Mouse (Mus musculus): ENCODE results near the gene Usp33. TPM values are rescaled to one million over a fixed set of nuclear protein-coding genes. Genes with fewer than 3 reads are reported as not detected.
A peak's percentile ranks its signal among the peaks of the same experiment; 100 is the strongest.

Usp33 gene
- total and polyA plus RNA-seq, 3 experiments = 38.3 to 54.7 (median 48.9) TPM

- peak; percentile 61; the same call in 1 of the 2 replicates for TF ChIP-seq IRF4 (IDR thresholded peaks at IDR 0.05; ENCODE audit: low read depth, low read length)
- peak; percentile 74 for TF ChIP-seq RCOR1 (conservative IDR thresholded peaks at IDR 0.05; ENCODE audit: low read depth, low read length)
- TF ChIP-seq RAD21 (IDR thresholded peaks at IDR 0.05; ENCODE audit: low read depth, low read length) = no peak; the same call in 1 of the 2 replicates
- TF ChIP-seq ELF1 (IDR thresholded peaks at IDR 0.05; ENCODE audit: low read depth, low read length) = peak; percentile 89
- TF ChIP-seq E2F4 (IDR thresholded peaks at IDR 0.05; ENCODE audit: insufficient replicate concordance, low read depth, low read length) = no peak
- no peak for TF ChIP-seq USF2 (conservative IDR thresholded peaks at IDR 0.05; ENCODE audit: low read depth, low read length)
- TF ChIP-seq TBP (conservative IDR thresholded peaks at IDR 0.05; ENCODE audit: low read depth, low read length) = peak; percentile 56; the same call in 1 of the 2 replicates
- TF ChIP-seq MAZ (IDR thresholded peaks at IDR 0.05; ENCODE audit: low read depth, low read length) = peak; percentile 92
- TF ChIP-seq NELFE (IDR thresholded peaks at IDR 0.05; ENCODE audit: low read depth, low read length) = peak; percentile 95
- TF ChIP-seq EP300 (IDR thresholded peaks at IDR 0.05; ENCODE audit: low read length) = no peak
- peak; percentile 98 for TF ChIP-seq HCFC1 (IDR thresholded peaks at IDR 0.05; ENCODE audit: low read depth, low read length)
- TF ChIP-seq UBTF (IDR thresholded peaks at IDR 0.05; ENCODE audit: low read depth, low read length) = peak; percentile 91; the same call in 1 of the 2 replicates
- TF ChIP-seq POLR2A (IDR thresholded peaks at IDR 0.05; ENCODE audit: low read depth, low read length) = peak; percentile 88
- peak; percentile 74; the same call in 1 of the 2 replicates for TF ChIP-seq GABPA (IDR thresholded peaks at IDR 0.05; ENCODE audit: insufficient replicate concordance, low read depth, low read length)
Observed at GRCm38 (mm10) chr3:152339862-152340557, 6.3 kb upstream of the Usp33 start, which contains the start of gene Miga1 (continued).

GRCm38 (mm10) chr3:152342961-152343517, 3.2 kb upstream of the Usp33 start:
- H3K79me2 ChIP-seq (replicated peaks; ENCODE audit: control insufficient read depth, extremely low read depth, insufficient read depth, poor library complexity, severe bottlenecking) = peaks cover 32% of the 10 kb centered on the region
- no peak overlapping the region for H3K9ac ChIP-seq (ENCODE audit: insufficient read depth, low read depth)
- H3K4me1 ChIP-seq (ENCODE audit: control insufficient read depth in 1 of 2, insufficient read depth in 2 of 2) = peaks cover 7 to 30% of the 10 kb centered on the region in 2 experiments; a peak in 3 of 4 replicates
- in situ Hi-C loops (cut with MboI; ENCODE audit: low pct_ligation_motif_present, low pct_unique_long_range_greater_than_20kb, low sequenced_read_pairs) (no loop called here), dilution Hi-C loops (cut with MboI; ENCODE audit: extremely low pct_ligation_motif_present, extremely low pct_unique_long_range_greater_than_20kb, low sequenced_read_pairs) (no loop called here)
- TF ChIP-seq SIN3A (IDR thresholded peaks at IDR 0.05; ENCODE audit: low read length) = no peak
- TF ChIP-seq CTCF (conservative IDR thresholded peaks at IDR 0.05 in 1 of 2, IDR thresholded peaks at IDR 0.05 in 1 of 2; ENCODE audit: low read depth in 2 of 2, low read length in 2 of 2) = no peak
- TF ChIP-seq USF2 (conservative IDR thresholded peaks at IDR 0.05; ENCODE audit: low read depth, low read length) = no peak
- no peak for TF ChIP-seq BHLHE40 (IDR thresholded peaks at IDR 0.05; ENCODE audit: low read depth, low read length)
- no peak for TF ChIP-seq MAX (IDR thresholded peaks at IDR 0.05; ENCODE audit: low read length)
- TF ChIP-seq MYC (IDR thresholded peaks at IDR 0.05; ENCODE audit: low read depth, low read length) = no peak
- no peak for TF ChIP-seq JUND (conservative IDR thresholded peaks at IDR 0.05; ENCODE audit: low read depth, low read length)
- no peak for TF ChIP-seq POLR2AphosphoS2 (IDR thresholded peaks at IDR 0.05; ENCODE audit: low read depth, low read length)
- TF ChIP-seq KAT2A (IDR thresholded peaks at IDR 0.05; ENCODE audit: insufficient replicate concordance, low read length) = no peak
- no peak for TF ChIP-seq IRF4 (IDR thresholded peaks at IDR 0.05; ENCODE audit: low read depth, low read length)
- TF ChIP-seq RCOR1 (conservative IDR thresholded peaks at IDR 0.05; ENCODE audit: low read depth, low read length) = no peak
- TF ChIP-seq ELF1 (IDR thresholded peaks at IDR 0.05; ENCODE audit: low read depth, low read length) = no peak
- no peak for TF ChIP-seq ETS1 (conservative IDR thresholded peaks at IDR 0.05; ENCODE audit: low read depth, low read length)
- no peak for TF ChIP-seq GABPA (IDR thresholded peaks at IDR 0.05; ENCODE audit: insufficient replicate concordance, low read depth, low read length)
- TF ChIP-seq NELFE (IDR thresholded peaks at IDR 0.05; ENCODE audit: low read depth, low read length) = no peak
- no peaks in the 10 kb centered on the region for H3K9me3 ChIP-seq (replicated peaks; ENCODE audit: low read length)
- no peak overlapping the region for H3K27ac ChIP-seq (ENCODE audit: insufficient read depth, low read depth)
- H3K36me3 ChIP-seq (replicated peaks in 1 of 2; ENCODE audit: control insufficient read depth in 1 of 2, insufficient read depth in 1 of 2, low read length in 1 of 2) = peaks cover 0 to 4% of the 10 kb centered on the region in 2 experiments
- H3K27me3 ChIP-seq (replicated peaks) = no peaks in the 10 kb centered on the region
- H3K4me3 ChIP-seq (replicated peaks in 1 of 3; ENCODE audit: low read depth in 2 of 3, low read length in 2 of 3, poor library complexity in 1 of 3) = no peak overlapping the region
- DNase-seq (ENCODE audit: extremely low read depth) = no peak
- no peak overlapping the region for H3K4me2 ChIP-seq (ENCODE audit: insufficient read depth, low read depth, poor library complexity, severe bottlenecking)

Measured in CH12.LX (cell line).